Comparison of ENCODE assay signal across 7 mouse cellular contexts in the genomic region with DNA sequence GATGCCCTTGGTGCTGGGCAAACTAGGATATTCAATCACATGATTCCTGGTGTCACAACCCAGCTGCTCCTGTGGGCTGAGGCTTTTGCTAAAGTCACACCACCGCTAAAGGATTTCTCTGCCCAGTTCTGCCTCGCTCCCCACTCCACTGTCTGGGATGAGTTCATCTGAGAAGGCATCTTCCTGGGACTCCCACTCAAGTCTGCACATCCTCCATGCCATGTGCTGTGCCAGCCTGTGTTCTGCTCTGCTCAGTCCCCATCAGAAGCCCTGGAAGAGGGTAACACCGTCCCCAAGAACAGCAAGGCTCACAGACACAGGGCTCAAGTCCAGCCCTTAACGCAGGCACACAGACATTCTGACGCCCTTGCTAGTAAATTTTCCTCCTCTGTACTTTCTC.
"Had no signal": no experiment of that assay in that cellular context is flagged by ENCODE, and none has a peak within 500 bp of the region (broad histone marks: within the 10 kb centered on the region; RNA-seq: fewer than 3 reads in every experiment).

No protein-coding gene starts in this region.

- DNase-seq: kidney, adult 18-20 months; kidney, postnatal 10 days; kidney, postnatal 4 days; lung, adult 2 months; lung, postnatal 36 days; right cerebral cortex, postnatal 14 days; thymus, postnatal 36 days had no signal
